Mouse (Mus musculus) thymus, postnatal 0 days (tissue): ENCODE data around the gene Gm20388. TPM values are rescaled to one million over a fixed set of nuclear protein-coding genes. Genes with fewer than 3 reads are reported as not detected.

Experiments used
- DNase-seq: peaks from one replicate; pipeline ENCODE4 v3.0.0-alpha.2; 2015; ENCODE audit warnings: low spot score
- polyA plus RNA-seq: library from polyadenylated mRNA; unstranded; fragments of >200 nt; fragmentation: Nextera tagmentation; extraction: Ambion mirVana; gene quantifications from 2 replicates; pipeline ENCODE4 v1.2.1, GENCODE M21; 2015

Gene Gm20388
- polyA plus RNA-seq, 1 experiment from 2014 or later, result not detected

GRCm38 (mm10) chr8:123352786-123353185, 3442.1 kb downstream of the Gm20388 start:
- DNase-seq, result peak; percentile 25

GRCm38 (mm10) chr8:123353216-123353615, 3442.6 kb downstream of the Gm20388 start:
- no peak for DNase-seq

GRCm38 (mm10) chr8:123361082-123361739, 3450.6 kb downstream of the Gm20388 start:
- DNase-seq, result peak; percentile 78

GRCm38 (mm10) chr8:123373403-123374238, 3463.0 kb downstream of the Gm20388 start, which contains the start of gene Tcf25:
Tcf25 (plus strand) TSS chr8:123373753.
- DNase-seq, result peak; percentile 96

- peak; percentile 88 for DNase-seq
Measured at GRCm38 (mm10) chr8:123374239-123374578, 3463.6 kb downstream of the Gm20388 start.

- DNase-seq, result no peak
Measured at GRCm38 (mm10) chr8:123375701-123376100, 3465.1 kb downstream of the Gm20388 start.

GRCm38 (mm10) chr8:123376106-123376505, 3465.5 kb downstream of the Gm20388 start:
- DNase-seq, result no peak

- no peak for DNase-seq
Measured at GRCm38 (mm10) chr8:123381711-123382110, 3471.1 kb downstream of the Gm20388 start.

GRCm38 (mm10) chr8:123382516-123382915, 3471.9 kb downstream of the Gm20388 start:
- no peak for DNase-seq

GRCm38 (mm10) chr8:123384883-123385540, 3474.4 kb downstream of the Gm20388 start:
- peak; percentile 52 for DNase-seq

GRCm38 (mm10) chr8:123387041-123387440, 3476.4 kb downstream of the Gm20388 start:
- DNase-seq, result no peak

- DNase-seq, result no peak
Measured at GRCm38 (mm10) chr8:123387801-123388200, 3477.2 kb downstream of the Gm20388 start.

- no peak for DNase-seq
Measured at GRCm38 (mm10) chr8:123389026-123389425, 3478.4 kb downstream of the Gm20388 start.

- DNase-seq, result no peak
Measured at GRCm38 (mm10) chr8:123398308-123398707, 3487.7 kb downstream of the Gm20388 start.

GRCm38 (mm10) chr8:123401936-123402335, 3491.3 kb downstream of the Gm20388 start:
- peak; percentile 60 for DNase-seq

- DNase-seq, result no peak
Measured at GRCm38 (mm10) chr8:123402730-123403326, 3492.2 kb downstream of the Gm20388 start.

GRCm38 (mm10) chr8:123404521-123404920, 3493.9 kb downstream of the Gm20388 start:
- peak; percentile 87 for DNase-seq

- peak; percentile 85 for DNase-seq
Measured at GRCm38 (mm10) chr8:123406786-123407185, 3496.1 kb downstream of the Gm20388 start, which contains the start of gene Mc1r. Mc1r (plus strand) TSS chr8:123407107.

GRCm38 (mm10) chr8:123407612-123408011, 3497.0 kb downstream of the Gm20388 start:
- DNase-seq, result no peak

- DNase-seq, result peak; percentile 16
Measured at GRCm38 (mm10) chr8:123408586-123409544, 3498.2 kb downstream of the Gm20388 start.
